Mouse (Mus musculus) G1E (cell line): ENCODE results near the gene Fcgr2b. TPM values are rescaled to one million over a fixed set of nuclear protein-coding genes. Genes with fewer than 3 reads are reported as not detected.
A peak's percentile ranks its signal among the peaks of the same experiment; 100 is the strongest.

Source experiments
- ATAC-seq: 2 replicates; pipeline ENCODE4 v1.8.0; 2016; ENCODE audit warnings: mild to moderate bottlenecking; ENCODE audit not compliant: insufficient number of reproducible peaks, poor library complexity, low FRiP score, severe bottlenecking; ENCODE audit errors: extremely low read depth
- DNase-seq: peaks from one replicate; pipeline ENCODE4 v3.0.0; 2012; ENCODE audit warnings: low spot score
- H3K27me3 ChIP-seq: 2 replicates; pipeline ENCODE4 v1.6.1; 2012; ENCODE audit warnings: mild to moderate bottlenecking, low read length, inconsistent platforms; ENCODE audit not compliant: insufficient read depth
- H3K36me3 ChIP-seq: replicated peaks from 2 replicates; pipeline ENCODE3; 2012; ENCODE audit warnings: mild to moderate bottlenecking, inconsistent platforms
- H3K4me1 ChIP-seq: 2 replicates; pipeline ENCODE4 v1.6.1; 2012; ENCODE audit warnings: low read depth, low read length, inconsistent platforms, mixed read lengths; ENCODE audit not compliant: insufficient read depth
- H3K4me3 ChIP-seq: 2 replicates; pipeline ENCODE4 v1.5.1; 2012; ENCODE audit warnings: low read depth, mild to moderate bottlenecking, inconsistent platforms, low read length, moderate library complexity, mixed read lengths
- H3K9me3 ChIP-seq: replicated peaks from 2 replicates; pipeline ENCODE4 v1.6.1; 2012; ENCODE audit warnings: inconsistent platforms
- CTCF ChIP-seq: IDR thresholded peaks from 2 replicates; pipeline ENCODE4 v1.5.1; 2012; ENCODE audit warnings: low read depth, low read length, inconsistent platforms, mixed read lengths
- GATA1 ChIP-seq: IDR thresholded peaks from 2 replicates; pipeline ENCODE4 v1.6.1; 2012; ENCODE audit warnings: borderline replicate concordance, low read length, inconsistent platforms, mixed read lengths
- GATA2 ChIP-seq: IDR thresholded peaks from 2 replicates; pipeline ENCODE4 v1.6.1; 2012; ENCODE audit warnings: low read depth, low read length, inconsistent platforms, borderline replicate concordance
- POLR2AphosphoS5 ChIP-seq: IDR thresholded peaks from 2 replicates; pipeline ENCODE4 v1.6.1; 2012; ENCODE audit warnings: low read depth, low read length, inconsistent platforms; ENCODE audit not compliant: insufficient replicate concordance
- TAL1 ChIP-seq: conservative IDR thresholded peaks from 2 replicates; pipeline ENCODE4 v1.6.1; 2012; ENCODE audit warnings: low read depth, low read length, inconsistent platforms, mixed read lengths
- polyA plus RNA-seq: library from polyadenylated mRNA; stranded (reverse); fragments of >175 nt; gene quantifications from 2 replicates; pipeline ENCODE4 v1.2.3, GENCODE M21; 2012
- total RNA-seq, 2 experiments: library from RNA; stranded (forward) in 1 of 2; stranded (reverse) in 1 of 2; fragments of 200-1000 nt in 1 of 2; fragments of >200 nt in 1 of 2; fragmentation: Nextera tagmentation in 1 of 2; gene quantifications; 2 replicates each; pipeline ENCODE4 v1.2.3; 2014 to 2017

The Fcgr2b gene
- total and polyA plus RNA-seq, 3 experiments, result 0.46 to 22.1 (median 5.5) TPM

DNA sequence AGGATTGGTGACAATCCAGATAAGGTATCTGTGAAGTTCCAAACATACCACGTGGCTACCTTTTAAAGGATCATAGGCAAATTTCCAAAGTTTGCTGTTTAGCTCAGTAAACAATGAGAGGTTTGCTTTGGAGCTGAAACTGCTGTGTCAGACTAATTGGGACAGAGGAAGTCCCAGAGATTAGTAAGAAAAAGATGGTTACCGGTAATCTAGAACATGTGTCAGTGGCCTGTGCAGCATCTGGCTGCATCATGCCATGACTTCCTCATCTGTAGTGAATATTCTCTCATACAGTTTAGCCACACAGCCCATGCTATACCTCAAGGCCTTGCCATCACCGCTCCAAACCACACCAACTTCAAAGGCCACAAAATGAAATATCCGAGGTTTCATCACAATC is 3.4 kb downstream of the Fcgr2b start:
- Histone ChIP-seq H3K27me3 (peaks cover 6% of the 10 kb centered on the region; the same call in 1 of the 2 replicates), H3K36me3 (no peaks in the 10 kb centered on the region), H3K9me3 (0 out of 2 replicates have a peak, but pooled peaks cover 2% of the 10 kb centered on the region), H3K4me3 (no peak overlapping the region), H3K4me1 (peaks cover 33% of the 10 kb centered on the region)
- DNase-seq (no peak), ATAC-seq (0 out of 2 replicates have a peak, but pooled peaks have one; percentile 8)
- TF ChIP-seq GATA1, result no peak
- TF ChIP-seq CTCF, result no peak
- TF ChIP-seq TAL1, result no peak

DNA sequence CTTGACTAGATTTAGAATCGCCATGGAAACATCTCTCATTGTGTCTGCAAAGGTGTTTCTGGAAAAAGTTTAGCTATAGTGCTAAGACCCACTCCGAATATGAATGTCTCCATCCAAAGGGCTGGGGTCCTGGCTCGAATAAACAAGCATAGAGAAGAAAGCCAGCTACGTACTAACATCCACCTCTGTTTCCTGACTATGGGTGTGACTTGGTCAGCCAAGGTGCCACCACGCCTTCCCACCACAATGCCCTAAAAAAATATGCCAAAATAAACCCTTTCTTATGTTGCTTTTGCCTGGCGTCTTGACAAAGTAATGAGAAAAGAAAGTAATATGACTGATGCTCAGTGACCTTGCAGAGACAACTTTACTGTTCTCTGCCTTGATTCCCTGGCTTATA is 3.9 kb downstream of the Fcgr2b start:
- peaks cover 37% of the 10 kb centered on the region for H3K4me1 ChIP-seq
- H3K9me3 ChIP-seq, result 0 out of 2 replicates have a peak, but pooled peaks cover 2% of the 10 kb centered on the region
- DNase-seq (no peak), ATAC-seq (no peak)
- no peaks in the 10 kb centered on the region for H3K36me3 ChIP-seq
- TF ChIP-seq GATA2, result no peak
- no peak for TF ChIP-seq POLR2AphosphoS5
- TF ChIP-seq CTCF, result no peak
- TF ChIP-seq TAL1, result no peak
- no peak for TF ChIP-seq GATA1
- H3K27me3 ChIP-seq, result peaks cover 1% of the 10 kb centered on the region; the same call in 1 of the 2 replicates
- no peak overlapping the region for H3K4me3 ChIP-seq

DNA sequence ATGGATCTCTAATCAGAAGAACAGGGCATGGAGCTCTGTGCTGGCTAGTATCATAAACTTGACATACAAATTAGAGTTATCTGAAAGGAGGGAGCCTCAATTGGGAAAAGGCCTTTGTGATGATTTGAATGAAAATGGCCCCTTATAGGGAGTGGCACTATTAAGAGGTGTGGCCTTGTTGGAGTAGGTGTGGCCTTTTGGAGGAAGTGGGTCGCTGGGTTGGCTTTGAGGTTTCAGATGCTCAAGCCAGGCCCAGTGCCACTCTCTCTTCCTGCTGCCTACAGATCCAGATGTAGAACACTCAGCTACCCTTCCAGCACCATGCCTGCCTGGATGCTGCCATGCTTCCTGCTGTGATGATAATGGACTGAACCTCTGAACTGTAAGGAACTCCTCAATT is 7.8 kb downstream of the Fcgr2b start:
- 0 out of 2 replicates have a peak, but pooled peaks cover 2% of the 10 kb centered on the region for H3K9me3 ChIP-seq
- H3K4me3 ChIP-seq, result no peak overlapping the region
- no peaks in the 10 kb centered on the region for H3K27me3 ChIP-seq
- no peak for DNase-seq
- peaks cover 22% of the 10 kb centered on the region for H3K4me1 ChIP-seq
- no peaks in the 10 kb centered on the region for H3K36me3 ChIP-seq
- ATAC-seq, result no peak
- TF ChIP-seq CTCF, result no peak
- TF ChIP-seq GATA1, result no peak
- TF ChIP-seq TAL1, result no peak
- no peak for TF ChIP-seq GATA2
- no peak for TF ChIP-seq POLR2AphosphoS5

DNA sequence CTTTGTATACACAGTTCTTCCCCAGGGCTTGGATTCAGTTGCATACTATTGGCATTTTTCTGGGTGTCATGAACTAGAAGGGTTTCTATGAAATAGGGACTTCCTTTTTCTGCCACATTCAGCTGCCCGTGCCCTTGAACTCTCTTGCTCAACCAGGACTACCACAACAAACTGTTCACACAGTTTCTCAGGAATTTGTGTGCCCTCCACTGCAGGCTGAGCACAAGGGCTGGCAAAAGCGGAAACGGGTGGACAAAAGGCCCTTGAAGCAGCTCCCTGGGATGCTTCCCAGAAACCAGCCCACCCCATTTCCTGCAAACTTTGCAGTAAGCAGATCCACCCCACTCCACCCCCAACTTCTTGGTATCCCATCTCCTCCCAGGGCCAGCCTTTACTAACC is 8.8 kb downstream of the Fcgr2b start:
- no peak for ATAC-seq
- no peak for DNase-seq
- no peaks in the 10 kb centered on the region for H3K36me3 ChIP-seq
- H3K27me3 ChIP-seq, result no peaks in the 10 kb centered on the region
- peaks cover 17% of the 10 kb centered on the region for H3K4me1 ChIP-seq
- TF ChIP-seq GATA1 (no peak), GATA2 (no peak), TAL1 (no peak)
- H3K4me3 ChIP-seq, result no peak overlapping the region
- H3K9me3 ChIP-seq, result 0 out of 2 replicates have a peak, but pooled peaks cover 2% of the 10 kb centered on the region

DNA sequence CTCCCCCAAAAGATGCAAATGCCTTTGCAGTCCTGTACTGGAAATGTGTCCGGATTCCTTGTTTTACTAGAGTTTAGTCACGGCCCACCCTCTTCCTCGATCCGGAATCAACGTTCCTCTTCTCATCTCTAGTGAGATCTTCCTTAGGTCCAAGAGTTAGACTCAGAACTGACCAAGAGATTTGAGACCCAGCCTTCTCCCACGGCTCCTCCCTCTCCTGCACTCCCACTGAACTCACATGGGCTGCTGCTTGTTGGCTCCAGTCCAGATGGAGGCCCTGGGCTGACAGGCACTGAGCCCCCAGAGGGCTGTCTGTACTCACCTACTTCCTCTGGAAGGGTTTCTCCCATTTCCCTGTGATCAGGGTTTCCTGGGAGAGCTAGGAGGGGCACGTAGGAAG is 13.3 kb downstream of the Fcgr2b start:
- Histone ChIP-seq H3K9me3 (no peaks in the 10 kb centered on the region), H3K4me3 (no peak overlapping the region), H3K27me3 (peaks cover 13% of the 10 kb centered on the region), H3K36me3 (no peaks in the 10 kb centered on the region), H3K4me1 (peaks cover 22% of the 10 kb centered on the region)
- no peak for ATAC-seq
- no peak for TF ChIP-seq GATA1
- TF ChIP-seq CTCF, result no peak
- no peak for TF ChIP-seq GATA2
- TF ChIP-seq TAL1, result no peak
- no peak for TF ChIP-seq POLR2AphosphoS5
- no peak for DNase-seq

DNA sequence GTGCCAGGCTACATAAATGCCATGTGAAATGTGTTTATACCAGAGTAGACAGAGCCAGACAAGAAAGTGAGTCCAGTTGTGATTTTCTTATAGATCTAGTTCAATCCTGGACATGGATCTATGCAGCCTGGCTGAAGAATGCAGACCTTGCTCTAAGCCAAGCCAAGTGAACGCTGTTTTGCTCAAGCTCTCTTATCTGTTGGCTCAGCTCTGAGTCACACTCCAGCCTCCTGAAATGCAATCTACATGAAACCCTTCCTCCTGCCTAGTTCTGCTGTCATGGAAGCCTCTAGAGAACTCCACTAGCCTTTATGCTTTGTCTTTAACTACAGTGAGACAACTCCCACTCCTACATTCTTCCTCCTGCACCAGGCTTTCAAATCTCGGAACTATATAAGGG is 14.0 kb downstream of the Fcgr2b start:
- TF ChIP-seq TAL1 (no peak), GATA2 (no peak), POLR2AphosphoS5 (no peak), CTCF (no peak), GATA1 (no peak)
- no peak for DNase-seq
- H3K4me1 ChIP-seq, result peaks cover 15% of the 10 kb centered on the region
- H3K9me3 ChIP-seq, result no peaks in the 10 kb centered on the region
- no peak for ATAC-seq
- H3K27me3 ChIP-seq, result peaks cover 13% of the 10 kb centered on the region
- H3K4me3 ChIP-seq, result no peak overlapping the region
- no peaks in the 10 kb centered on the region for H3K36me3 ChIP-seq

DNA sequence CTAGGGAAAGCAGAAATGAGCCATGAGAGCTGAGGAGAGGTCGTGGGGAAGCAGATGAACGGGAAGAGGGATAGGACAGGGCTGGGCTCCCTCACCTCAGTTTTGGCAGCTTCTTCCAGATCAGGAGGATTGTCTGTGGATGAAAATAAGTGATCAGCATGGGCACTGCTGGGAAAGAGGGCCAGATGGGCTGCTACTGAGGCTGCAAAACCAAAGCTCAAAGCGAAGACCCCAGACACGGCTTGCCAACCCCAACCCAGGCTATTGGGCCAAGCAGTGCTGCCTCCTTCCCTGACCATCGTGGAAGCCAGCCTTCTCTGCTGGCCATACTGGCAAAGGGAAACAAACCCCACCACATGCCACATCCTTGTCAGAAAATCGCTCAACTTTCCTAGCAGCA is 15.2 kb downstream of the Fcgr2b start:
- H3K4me1 ChIP-seq, result peaks cover 15% of the 10 kb centered on the region
- no peaks in the 10 kb centered on the region for H3K36me3 ChIP-seq
- H3K9me3 ChIP-seq, result no peaks in the 10 kb centered on the region
- TF ChIP-seq GATA1 (no peak), POLR2AphosphoS5 (no peak), TAL1 (no peak), GATA2 (no peak), CTCF (no peak)
- H3K27me3 ChIP-seq, result peaks cover 13% of the 10 kb centered on the region
- H3K4me3 ChIP-seq, result no peak overlapping the region
- DNase-seq (no peak), ATAC-seq (no peak)
